Mouse (Mus musculus): ENCODE data around the gene Dnttip2. TPM values are rescaled to one million over a fixed set of nuclear protein-coding genes. Genes with fewer than 3 reads are reported as not detected.

The Dnttip2 gene
- polyA plus RNA-seq, 1 experiment from 2014 or later = 48.2 TPM

DNA sequence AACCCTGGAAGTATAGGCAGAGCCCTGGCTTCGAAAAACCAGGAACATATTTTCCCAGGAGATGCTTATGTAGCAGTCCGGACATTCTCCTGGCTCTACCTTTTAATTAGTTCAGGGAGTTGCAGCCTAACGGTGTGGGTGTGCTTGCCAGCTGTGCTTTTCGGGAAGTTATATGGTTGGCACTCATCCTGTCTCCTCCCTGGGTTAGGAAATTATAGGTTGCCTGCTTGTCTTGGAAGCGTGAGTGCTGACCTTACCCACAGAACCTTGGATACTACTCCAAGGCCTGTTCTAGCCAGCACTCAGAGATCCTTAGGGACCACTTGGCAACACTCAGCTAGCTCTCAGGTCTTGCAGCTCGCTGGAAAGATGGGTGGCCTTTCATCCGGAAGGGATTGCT lies 59.7 kb downstream of the Dnttip2 start:
- H3K4me1 ChIP-seq (ENCODE audit: control insufficient read depth, insufficient read depth, low read length) = no peaks in the 10 kb centered on the region
- no peak for ATAC-seq (ENCODE audit: low read depth)
- no peak overlapping the region for H3K27ac ChIP-seq (ENCODE audit: low read depth, low read length)
- no peaks in the 10 kb centered on the region for H3K9me3 ChIP-seq (ENCODE audit: control insufficient read depth, low read length)
- 35% methylated on average over 7 of the region's 7 CpGs for WGBS
- H3K9ac ChIP-seq (replicated peaks; ENCODE audit: low read depth, low read length) = no peak overlapping the region
- H3K4me3 ChIP-seq (ENCODE audit: low read depth, low read length) = no peak overlapping the region
- H3K27me3 ChIP-seq (ENCODE audit: control insufficient read depth, insufficient read depth, low read length) = no peaks in the 10 kb centered on the region
- no peak overlapping the region for H3K4me2 ChIP-seq (ENCODE audit: low read depth, low read length)
- no peaks in the 10 kb centered on the region for H3K36me3 ChIP-seq (ENCODE audit: control insufficient read depth, insufficient read depth, low read length)

DNA sequence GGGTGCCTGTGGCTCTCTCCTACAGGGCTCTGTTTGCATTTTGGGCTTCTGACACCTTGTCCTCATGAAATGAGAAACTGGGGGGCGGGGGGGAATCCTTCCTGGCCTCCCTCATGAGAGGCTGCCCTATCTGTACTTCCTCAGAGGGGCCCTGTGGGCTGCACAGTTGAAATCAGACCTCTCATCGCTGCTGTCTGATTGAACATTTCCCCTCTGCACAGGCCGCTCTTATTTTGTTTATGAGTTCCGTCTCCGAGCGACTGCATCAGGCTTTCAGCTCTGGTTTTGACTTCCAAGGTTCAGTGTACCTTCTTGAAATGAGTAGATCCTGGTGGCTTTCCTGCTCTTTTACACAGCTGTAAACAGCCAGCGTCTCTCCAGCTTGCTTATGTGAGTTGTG lies 60.2 kb downstream of the Dnttip2 start:
- Histone ChIP-seq H3K4me1 (ENCODE audit: control insufficient read depth, insufficient read depth, low read length) (no peaks in the 10 kb centered on the region), H3K9me3 (ENCODE audit: control insufficient read depth, low read length) (no peaks in the 10 kb centered on the region), H3K4me3 (ENCODE audit: low read depth, low read length) (no peak overlapping the region), H3K9ac (replicated peaks; ENCODE audit: low read depth, low read length) (no peak overlapping the region), H3K27ac (ENCODE audit: low read depth, low read length) (no peak overlapping the region), H3K4me2 (ENCODE audit: low read depth, low read length) (no peak overlapping the region), H3K36me3 (ENCODE audit: control insufficient read depth, insufficient read depth, low read length) (no peaks in the 10 kb centered on the region), H3K27me3 (ENCODE audit: control insufficient read depth, insufficient read depth, low read length) (no peaks in the 10 kb centered on the region)
- ATAC-seq (ENCODE audit: low read depth) = no peak
- WGBS = 83% methylated on average over 7 of the region's 7 CpGs

MicroRNAs encoded within 50 kb of the gene (microRNA counts, 519-probe panel; counts per million panel counts)
- not detected for microRNA mmu-miR-760

Small RNA genes within 50 kb of the gene (microRNA-seq; reads per million reads assigned to microRNA genes)
- gene Gm22903 (not detected), gene Mir760 (177 reads per million, percentile 54 among the genes with 10 or more reads in this experiment)

Other genes with a start within 250 kb of the Dnttip2 start
- gene Abca4, start 229.9 kb upstream of the Dnttip2 start, polyA plus RNA-seq (2014; fragmentation: Nextera tagmentation; extraction: Ambion mirVana) = 0.66 and 0.75 TPM in 2 replicates
- 48.1 and 55.5 TPM in 2 replicates for gene Gclm, start 28.8 kb upstream of the Dnttip2 start, polyA plus RNA-seq (2014; fragmentation: Nextera tagmentation; extraction: Ambion mirVana)
- 4.4 and 6.3 TPM in 2 replicates for gene Bcar3, start 19.7 kb downstream of the Dnttip2 start, polyA plus RNA-seq (2014; fragmentation: Nextera tagmentation; extraction: Ambion mirVana)